Mouse (Mus musculus) kidney, postnatal 25 days (tissue): Measurements from ENCODE around the gene Top2a.
"Not testable (repeated sequence)": the region's sequence is repeated elsewhere in the genome, so short reads cannot be mapped to it uniquely, and the experiment has no call there.

Experiments used
- DNase-seq, 2 experiments: peaks; one replicate each; pipeline ENCODE4 v3.0.0; 2021; ENCODE audit warnings: mixed read lengths in 2 of 2

Top2a gene

DNA sequence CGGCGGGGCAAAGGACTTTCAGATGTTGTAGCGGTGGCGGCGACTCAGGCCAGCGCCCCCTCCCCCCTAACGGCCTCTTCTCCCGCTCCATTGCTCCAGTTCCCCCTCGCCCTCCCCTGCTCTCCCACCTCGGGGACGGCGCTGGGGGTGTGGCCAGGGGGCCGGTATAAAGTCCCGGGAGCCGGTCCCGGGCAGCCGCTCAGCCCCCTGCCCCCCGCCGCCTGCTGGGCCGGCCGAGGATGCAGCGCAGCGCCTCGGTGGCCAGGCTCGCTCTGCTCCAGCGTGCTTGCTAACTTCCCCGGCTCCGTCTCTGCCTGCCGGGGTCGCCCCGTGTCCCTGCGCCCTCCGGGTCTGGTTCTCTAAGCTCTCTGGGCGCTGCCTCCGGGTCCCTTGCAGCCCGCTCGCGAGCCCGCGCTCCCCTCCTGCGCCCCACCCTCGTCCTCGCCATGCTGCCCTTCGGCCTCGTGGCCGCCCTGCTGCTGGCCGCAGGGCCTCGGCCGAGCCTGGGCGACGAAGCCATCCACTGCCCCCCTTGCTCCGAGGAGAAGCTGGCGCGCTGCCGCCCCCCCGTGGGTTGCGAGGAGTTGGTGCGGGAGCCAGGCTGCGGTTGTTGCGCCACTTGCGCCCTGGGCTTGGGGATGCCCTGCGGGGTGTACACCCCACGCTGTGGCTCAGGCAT is 17.2 kb upstream of the Top2a start, which contains the start of gene Igfbp4:
Igfbp4 (plus strand) TSS at position 194 of the 679 bp plus-strand sequence.
- peak; percentile 81 to 93 for DNase-seq

DNA sequence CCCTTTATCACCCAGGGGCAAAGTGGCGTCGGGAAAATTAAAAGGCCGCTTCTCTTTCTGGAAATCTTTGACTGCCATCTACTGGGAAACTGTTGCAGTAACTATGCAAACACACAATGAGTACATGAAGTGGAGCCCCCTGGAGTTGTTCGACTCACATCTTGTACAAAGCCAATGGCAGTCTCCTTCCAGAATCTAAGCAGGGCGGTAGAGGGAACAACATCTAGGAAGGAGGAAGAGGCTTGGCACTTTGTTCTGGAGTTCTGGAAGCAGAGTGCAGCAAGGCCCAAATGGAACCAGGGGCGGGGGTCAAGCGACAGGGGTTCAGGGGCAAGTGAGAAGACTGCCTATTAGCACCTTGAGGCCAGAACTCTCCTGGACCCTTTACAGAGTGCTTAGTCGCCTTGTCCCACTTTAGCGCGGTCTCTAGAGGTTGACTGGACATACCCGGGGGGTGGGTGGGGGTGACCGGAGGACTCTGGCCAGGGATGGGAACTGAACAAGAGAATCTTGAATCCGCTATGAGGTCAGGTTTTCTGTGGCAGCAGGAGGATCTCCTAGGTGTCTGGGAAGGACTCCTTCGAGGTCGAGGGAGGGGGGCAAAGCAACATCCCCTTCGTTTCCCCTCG is 16.5 kb upstream of the Top2a start:
- DNase-seq = peak; percentile 58

DNA sequence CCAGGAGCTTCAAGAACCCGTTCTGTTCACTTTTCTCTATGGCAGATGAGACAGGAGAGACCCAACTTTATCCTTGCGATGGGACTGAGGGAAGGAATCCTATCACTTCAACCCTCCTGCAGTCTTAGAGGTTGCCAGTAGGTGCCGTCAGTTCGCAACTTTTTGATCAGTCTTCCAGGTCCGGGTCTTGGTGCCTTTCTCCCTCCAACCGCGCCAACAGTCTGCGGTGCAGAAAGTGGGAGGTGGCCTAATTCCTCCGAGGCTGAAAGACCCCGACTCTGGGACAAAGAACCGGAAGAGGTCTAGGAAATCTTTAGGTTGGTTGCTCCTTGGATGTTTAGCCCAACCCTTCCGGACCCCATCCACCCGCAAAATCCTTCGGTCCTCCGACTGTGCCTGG is 15.8 kb upstream of the Top2a start:
- peak; percentile 88 for DNase-seq

DNA sequence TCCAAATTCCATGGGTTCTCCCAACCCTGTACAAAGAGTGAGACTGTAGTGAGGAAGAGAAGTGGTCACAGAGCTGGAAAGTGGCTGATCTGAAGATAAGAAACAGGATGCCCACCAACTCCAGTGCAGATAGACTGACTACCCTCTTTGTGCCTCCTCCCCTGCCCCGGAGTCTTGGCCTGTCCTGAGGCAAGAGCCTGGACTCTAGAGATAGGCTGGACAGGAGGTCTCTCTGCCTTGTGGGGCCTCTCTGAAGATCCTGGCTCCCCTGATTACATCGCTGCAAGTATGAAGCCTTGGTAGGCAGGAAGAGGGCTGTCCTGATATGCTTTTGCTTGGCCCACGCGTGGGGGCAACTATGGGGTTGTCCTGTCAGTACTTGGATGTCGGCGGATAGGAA is 12.3 kb upstream of the Top2a start:
- DNase-seq = peak in 1 of 2 experiments; percentile 22

DNA sequence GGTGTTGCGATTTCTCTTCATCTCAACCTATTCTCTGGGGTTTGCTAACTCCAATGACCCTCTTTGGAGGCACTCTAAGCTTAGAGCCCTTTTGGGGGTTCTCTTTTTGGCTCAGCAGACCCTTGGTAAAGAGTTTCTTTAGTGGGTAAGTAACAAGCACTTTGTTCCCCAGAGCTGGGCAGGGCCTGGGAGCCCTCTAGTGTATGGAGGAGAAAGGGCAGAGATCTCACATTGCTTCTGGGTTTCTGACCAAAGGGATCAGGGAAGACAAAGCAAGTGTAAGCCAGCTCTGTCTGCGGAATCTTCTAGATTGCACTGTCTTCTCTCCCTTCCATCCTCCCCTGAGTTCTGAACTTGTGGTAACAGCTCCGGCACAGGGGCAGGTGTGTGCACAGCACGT is 11.4 kb upstream of the Top2a start:
- peak in 1 of 2 experiments; percentile 30 for DNase-seq

DNA sequence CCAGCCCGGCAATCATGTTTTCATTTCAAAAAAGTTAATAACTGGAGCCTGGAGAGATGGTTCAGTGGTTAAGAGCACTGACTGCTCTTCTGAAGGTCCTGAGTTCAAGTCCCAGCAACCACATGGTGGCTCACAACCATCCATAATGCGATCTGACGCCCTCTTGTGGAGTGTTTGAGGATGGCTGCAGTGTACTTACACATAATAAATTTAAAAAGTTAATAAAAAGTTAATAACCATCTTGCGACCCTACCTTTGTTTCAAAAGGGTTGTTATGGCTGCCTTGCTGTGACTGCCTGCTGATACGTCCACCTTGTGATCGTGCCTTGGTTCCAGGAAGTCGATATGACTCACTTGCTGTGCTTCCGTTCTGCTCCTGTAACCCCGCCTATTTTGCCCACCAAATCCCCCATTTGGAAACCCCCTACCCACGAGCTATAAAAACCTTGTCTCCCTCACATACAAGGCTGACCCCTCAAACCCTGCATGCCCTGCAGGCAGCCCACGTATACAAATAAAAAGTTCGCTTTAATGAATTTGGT is 3.0 kb upstream of the Top2a start:
- no peak for DNase-seq

DNA sequence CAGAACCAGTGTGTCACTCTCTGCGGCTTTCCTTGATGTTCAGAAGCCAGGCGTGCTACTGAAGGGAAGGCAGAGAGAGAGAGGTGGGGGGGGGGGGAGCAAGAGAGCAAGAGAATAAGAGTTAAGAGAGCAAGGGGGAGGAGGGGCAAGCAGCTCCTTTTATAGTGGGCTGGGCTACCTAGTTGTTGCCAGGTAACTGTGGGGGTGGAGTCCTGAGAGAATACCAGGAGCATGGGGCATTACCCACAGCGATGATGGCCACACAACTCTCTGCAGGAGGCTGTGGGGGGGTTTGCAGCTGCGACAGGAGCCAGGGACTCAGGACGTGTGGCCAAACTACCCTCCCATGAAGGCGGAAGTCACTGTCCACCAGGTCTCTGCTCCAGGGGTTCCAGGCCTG is 1.9 kb upstream of the Top2a start:
- DNase-seq = no peak

DNA sequence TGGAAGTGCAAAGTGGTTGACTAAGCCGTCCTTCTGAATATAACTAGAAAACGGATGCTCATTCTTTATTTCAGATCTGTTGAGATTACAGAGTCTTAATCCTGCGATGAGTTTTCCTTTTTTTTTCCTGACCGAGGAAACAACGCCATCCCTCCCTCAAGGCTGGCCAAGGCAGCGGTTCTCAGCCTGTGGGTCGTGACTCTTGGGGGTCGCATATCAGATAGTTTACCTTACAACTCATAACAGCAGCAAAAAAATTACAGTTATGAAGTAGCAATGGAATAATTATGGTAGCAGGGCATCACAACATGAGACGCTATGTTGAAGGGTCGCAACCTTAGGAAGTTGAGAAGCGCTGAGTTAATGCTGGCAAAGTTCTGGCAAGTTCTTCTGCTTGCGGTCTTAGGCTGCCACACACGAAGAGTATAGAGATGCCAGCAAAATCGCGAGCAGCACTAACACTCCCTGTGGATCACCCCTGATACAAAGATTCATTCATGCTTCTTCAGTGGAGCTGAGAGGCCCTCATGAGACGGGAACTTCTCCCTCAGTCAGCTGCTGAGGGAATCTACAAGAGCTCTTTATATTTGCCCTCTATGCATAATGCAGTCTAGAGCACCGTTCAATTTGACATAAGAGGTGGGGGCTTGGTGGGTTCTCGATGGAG is 612 bp upstream of the Top2a start:
- no peak for DNase-seq

DNA sequence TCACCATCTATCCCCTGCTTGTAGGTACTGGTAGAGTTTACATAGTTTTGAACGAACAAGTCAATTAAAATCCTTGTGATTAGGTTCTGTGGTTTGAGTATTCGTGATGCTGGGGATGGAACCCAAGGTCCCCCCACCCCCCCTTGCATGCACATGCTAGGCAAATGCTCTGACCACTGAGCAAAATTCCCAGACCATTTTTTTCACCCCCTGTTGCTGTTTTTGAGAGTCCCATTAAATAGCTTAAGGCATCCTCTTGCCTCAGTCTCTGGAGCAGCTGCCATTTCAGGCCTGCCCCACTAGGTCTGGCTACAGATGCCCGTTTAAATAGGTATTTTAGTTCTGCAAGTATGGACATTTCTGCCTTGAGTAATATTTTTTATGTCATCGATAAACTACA is 895 bp downstream of the Top2a start:
- DNase-seq = no peak

DNA sequence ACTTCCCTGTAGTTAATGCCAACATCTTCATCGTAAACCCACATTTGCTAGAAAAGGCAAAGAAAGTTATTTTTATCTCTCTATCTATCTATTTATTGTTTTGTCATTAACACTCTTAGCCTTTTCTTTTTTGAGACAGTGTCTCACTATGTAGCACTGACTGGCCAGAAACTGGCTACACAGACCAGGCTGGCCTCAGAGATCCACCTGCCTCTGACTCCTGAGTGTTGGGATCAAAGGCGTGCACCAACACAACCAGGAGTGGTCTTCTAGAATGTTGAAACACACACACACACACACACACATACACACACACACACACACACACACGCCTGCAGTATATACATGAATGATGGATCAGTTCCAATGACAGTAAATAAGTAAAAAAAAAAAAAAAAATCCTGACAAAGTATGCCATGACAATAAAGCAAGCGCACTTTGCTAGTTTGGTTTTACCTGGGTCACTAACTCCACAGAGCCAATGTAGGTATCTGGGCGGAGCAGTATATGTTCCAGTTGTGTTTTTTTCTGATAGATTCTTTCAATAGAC is 1.5 kb downstream of the Top2a start:
- no peak for DNase-seq

DNA sequence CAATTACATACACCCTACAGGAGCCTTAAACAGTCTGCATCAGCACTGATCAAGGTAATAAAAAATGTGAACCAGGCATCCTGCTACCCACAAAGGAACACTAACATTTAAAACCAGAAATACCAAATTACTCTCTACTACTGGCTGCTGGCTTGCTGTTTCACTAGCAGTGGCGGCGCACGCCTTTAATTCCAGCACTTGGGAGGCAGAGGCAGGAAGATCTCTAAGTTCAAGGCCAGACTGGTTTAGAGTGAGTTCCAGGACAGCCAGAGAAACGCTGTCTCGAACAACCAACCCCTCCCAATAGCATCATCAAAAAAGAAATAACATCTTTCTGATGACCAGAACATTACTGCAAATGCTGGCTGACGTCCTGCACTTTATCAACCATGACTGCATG is 4.1 kb downstream of the Top2a start:
- no peak for DNase-seq

DNA sequence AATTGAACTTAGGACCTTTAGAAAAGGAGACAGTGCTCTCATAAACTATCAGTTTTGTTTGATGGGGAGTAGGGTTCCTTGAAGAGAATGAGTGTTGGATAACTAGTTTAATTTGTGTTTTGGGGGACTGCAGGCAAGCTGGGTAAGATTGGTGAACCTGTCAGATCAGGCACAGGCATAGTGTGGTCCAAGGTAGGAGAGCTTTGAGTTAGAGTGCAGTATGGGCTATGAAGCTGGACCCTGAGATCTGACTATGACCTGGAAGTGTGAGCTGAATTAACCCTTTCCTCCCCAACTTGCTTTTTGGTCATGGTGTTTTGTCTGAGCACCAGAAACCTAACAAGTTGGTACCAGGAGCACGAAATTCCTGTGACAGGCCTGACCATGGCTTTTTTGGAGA is 10.1 kb downstream of the Top2a start:
- no peak for DNase-seq

DNA sequence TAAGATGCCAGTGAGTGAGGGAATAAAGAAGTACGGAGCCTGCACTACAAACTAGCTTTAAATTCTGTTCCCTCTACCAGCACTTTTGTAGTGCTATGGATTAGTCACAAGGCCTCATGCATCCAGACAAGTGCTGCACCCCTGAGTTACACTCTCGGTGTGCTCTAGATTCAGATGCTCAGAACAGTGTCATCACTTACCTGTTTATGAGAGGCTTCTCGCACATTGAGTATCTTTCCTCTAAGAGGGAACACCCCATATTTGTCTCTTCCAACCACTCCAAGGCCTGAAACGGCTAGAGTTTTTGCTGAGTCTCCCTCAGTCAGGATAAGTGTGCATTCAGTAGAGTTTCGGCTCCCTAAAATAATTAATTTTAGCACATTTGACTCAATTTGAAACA is 13.3 kb downstream of the Top2a start:
- DNase-seq = no peak

DNA sequence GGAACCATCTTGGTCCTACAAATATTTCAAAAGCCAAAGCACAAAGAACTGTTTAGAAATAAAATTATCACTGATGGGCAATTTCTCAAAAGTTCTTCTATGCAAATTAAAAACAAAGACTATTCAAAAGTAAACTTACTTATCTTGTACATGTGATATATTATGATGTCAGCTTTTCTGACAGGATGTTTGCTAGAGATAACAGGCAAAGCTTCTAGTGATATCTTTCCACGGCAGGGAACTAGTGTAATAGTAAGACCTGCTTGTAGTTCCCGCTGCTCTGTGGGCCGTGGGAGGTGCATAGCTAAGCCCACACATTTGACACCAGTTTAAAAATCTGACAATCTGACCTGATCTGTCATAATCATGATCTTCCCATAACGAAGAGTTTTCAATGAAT is 13.9 kb downstream of the Top2a start:
- no peak for DNase-seq

DNA sequence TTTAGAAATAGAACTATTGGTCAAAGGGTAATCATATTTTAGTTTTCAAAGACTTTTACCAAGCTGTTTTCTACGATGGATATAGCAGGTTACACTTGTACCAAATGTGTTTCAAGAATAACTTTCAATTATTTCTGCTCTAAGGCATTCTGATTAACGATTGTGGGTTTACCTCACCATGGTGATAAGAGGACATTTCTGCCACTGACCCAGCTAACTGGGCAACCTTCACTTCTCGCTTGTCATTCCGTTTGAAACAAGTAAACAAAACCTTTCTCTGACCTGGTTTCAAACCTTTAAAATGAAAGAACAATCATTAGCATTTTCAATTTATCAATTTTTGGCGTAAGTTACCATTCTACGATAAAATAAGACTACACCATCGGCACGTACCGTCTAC is 17.2 kb downstream of the Top2a start:
- DNase-seq = no peak

DNA sequence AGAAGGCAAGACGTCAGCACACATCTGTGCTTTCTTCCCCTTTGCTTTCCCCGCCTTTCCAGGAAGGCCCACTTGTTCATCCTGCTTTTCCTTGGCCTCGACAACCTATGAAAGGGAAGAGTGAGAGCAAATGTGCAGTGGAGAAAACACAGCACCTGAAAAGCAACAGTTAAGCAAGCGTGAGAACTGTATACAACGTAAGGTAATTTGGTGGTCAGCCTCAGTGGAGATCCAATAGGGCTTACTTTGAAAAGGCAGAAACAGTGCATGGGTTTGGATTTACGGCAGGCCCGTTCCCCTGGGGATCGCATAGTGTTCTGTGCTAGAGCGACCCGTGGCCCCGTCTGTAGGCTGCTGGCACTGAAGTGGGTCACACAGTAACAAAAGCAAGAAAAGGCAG is 24.7 kb downstream of the Top2a start:
- no peak for DNase-seq

DNA sequence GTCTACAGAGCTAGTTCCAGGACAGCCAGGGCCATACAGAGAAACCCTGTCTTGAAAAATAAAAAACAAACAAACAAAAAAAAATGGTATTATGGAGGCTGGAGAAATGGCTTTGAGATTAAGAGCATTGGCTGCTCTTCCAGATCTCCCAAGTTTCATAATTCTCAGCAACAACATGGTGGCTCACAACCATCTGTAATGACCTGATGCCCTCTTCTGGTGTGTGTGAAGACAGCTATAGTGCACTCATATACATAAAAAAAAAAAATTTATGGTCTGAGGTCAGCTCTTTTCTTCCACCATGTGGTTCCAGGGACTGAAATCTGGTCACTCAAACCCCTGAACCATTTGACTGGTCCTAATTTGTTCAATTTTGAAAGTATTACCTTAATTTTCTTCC is 25.2 kb downstream of the Top2a start:
- DNase-seq = no peak

DNA sequence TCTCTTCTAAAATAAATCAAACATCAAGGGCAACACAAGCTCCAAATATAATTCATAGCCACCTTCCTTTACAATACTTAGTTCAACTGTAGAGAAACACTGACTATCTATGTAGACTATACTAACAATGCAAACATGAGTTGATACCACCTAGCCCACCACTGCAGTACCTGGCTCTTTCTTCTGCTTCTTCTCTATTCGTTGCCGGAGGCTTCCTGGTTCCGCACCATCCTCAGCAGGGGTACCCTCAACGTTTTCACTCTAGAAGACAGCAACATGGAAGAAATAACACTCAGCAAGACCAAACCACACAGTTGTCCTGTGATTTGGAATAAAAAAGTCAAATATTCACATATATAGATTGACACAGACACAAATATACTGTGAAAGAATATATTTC is 26.3 kb downstream of the Top2a start:
- no peak for DNase-seq

DNA sequence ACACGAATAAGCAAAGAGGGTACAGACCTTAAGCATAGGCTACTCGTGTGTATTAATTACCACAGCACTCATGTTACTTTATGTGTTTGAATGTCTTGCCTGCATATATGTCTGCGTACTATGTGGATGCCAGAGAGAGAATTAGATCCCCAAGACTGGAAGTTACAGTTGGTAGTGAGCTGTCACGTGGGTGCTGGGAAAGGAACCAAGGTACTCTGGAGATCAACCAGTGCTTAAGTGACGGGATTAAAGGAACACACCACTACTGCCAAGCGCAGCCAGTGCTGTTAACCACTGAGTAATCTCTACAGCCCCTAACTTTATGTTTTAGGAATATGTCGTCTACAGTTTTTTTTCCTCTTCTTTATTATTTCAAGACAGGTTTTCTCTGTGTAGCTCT is 28.0 kb downstream of the Top2a start:
- no peak for DNase-seq

DNA sequence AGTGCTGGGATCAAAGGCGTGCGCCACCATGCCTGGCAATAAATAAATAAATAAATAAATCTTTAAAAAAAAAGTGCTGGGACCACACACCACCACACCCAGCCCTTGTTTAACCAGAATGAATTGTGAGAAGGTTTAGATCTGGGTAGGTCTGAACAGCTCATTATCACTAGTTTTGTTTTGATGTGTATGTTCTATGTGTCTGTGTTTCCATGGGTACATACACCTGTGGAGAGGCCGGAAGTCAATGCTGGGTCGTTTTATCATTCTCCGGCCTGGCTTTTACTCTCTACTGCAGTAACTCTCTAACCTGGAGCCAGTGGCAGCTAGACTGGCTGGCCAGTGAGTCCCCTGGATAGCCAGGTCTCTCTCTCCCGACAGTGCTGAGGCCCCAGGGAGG is 33.1 kb downstream of the Top2a start:
- no peak for DNase-seq

DNA sequence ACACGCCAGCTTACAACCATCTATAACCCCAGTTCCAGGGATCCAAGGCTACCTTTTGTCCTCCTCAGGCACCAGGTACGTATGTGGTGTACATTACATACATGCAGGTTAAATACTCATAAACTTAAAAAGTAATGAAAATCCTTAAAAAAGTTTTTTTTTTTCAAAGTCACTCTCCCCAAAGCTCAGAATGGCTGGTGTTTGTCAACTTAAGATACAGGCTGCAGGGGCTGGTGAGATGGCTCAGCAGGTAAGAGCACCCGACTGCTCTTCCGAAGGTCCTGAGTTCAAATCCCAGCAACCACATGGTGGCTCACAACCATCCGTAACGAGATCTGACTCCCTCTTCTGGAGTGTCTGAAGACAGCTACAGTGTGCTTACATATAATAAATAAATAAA is 35.7 kb downstream of the Top2a start:
- not testable (repeated sequence) for DNase-seq

DNA sequence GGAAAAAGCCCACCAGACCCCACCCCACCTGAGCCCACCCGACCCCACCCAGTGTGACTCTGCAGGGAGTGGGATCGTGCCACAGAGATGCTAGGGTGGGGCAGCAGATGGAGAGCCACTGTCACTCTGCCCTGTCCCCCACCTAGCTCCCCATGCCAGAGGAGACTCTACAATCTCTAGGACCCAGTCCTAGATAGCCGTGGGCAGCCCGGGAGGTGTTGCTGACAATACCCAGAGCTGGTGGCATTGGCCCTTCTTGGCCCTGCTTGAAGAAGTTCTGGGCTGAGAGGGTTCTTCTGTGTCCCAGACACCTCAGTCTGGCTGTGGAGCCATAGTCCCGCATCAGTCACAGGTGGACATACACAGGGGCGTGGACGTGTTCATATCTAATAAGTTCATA is 38.4 kb downstream of the Top2a start:
- DNase-seq = no peak

DNA sequence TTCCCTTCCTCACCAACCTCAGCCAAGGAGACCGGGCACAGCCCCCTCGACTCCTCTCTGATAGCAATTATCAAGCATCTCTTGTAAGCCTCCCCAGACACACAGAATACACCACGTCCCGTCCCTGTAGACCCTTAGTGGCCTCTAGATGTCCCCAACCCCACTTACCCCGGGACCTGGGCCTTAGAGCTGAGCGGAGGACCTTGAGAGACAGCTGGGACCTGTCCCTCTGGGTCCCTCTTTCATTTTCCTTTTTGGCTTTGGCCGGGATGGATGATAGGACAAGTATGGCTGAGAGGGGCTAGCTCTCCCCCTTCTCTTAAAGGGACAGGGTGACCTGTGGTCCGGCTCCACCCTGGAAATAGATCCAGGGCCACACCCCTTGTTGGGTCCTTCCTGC is 40.4 kb downstream of the Top2a start:
- DNase-seq = no peak

DNA sequence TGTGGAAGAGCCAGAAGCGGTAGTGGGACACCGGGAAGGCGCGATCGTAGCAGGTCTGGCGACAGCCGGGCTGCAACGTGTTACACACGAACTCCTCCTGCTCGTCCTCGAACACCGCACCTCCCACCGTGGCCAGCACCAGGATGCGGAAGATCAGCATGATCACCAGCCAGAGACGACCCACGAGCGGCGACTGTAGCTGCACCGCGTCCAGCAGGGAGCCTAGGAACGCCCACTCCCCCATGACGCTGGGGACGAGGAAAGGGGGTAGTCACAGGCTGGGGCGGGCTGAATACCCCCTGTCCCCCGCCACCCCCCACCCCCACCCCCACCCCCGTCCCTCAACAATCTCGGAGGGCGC is 41.2 kb downstream of the Top2a start, which contains the start of gene Gjd3:
Gjd3 (minus strand) TSS at position 244 of the 361 bp plus-strand sequence.
- peak in 1 of 2 experiments; percentile 35 for DNase-seq
